Mouse (Mus musculus) T-helper 2 cell (primary cell): ENCODE measurements around the gene D17Wsu92e.

Experiments
- in situ Hi-C: fragments of 300-600 bp; cut with MboI, MseI; formaldehyde crosslinking; loops from one replicate; pipeline ENCODE4 v1.15.1; 2025; ENCODE audit warnings: high pct_unique_total_duplicates

Gene D17Wsu92e

DNA sequence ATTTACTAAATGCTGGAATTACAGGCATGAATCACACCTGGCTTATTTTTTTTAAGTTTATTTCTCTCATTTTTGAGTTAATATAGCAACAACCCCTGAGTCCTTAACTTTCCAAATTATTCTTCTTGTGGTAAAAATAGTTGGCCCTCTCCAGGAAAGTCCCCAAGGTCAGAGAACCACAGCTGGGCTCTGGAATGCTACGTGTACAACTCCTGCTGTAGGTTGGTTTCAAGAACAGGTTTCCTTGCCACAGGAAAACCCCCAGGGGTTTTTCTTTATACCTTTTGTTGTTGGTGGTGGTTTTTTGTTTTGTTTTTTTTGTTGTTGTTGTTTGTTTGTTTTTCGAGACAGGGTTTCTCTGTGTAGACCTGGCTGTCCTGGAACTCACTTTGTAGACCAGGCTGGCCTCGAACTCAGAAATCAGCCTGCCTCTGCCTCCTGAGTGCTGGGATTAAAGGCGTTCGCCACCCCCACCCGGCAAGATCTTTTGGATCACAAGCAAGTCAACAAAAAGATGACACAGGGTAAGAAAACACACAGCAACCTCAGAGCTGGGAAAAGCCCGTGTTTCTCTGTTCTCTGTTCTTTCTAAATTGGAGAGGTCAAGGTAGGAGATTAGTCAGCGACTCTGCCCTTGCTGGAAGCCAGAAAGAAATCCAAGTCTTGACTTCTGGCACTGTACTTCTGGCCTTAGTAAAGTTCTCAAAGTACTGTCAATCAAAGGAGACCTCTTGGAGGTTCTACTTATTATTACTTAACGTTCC lies 2.9 kb upstream of the D17Wsu92e start:
- in situ Hi-C loops, result loop anchor here (5.0 kb wide), 1 partner anchor 704 kb away; no protein-coding TSS in a partner anchor

DNA sequence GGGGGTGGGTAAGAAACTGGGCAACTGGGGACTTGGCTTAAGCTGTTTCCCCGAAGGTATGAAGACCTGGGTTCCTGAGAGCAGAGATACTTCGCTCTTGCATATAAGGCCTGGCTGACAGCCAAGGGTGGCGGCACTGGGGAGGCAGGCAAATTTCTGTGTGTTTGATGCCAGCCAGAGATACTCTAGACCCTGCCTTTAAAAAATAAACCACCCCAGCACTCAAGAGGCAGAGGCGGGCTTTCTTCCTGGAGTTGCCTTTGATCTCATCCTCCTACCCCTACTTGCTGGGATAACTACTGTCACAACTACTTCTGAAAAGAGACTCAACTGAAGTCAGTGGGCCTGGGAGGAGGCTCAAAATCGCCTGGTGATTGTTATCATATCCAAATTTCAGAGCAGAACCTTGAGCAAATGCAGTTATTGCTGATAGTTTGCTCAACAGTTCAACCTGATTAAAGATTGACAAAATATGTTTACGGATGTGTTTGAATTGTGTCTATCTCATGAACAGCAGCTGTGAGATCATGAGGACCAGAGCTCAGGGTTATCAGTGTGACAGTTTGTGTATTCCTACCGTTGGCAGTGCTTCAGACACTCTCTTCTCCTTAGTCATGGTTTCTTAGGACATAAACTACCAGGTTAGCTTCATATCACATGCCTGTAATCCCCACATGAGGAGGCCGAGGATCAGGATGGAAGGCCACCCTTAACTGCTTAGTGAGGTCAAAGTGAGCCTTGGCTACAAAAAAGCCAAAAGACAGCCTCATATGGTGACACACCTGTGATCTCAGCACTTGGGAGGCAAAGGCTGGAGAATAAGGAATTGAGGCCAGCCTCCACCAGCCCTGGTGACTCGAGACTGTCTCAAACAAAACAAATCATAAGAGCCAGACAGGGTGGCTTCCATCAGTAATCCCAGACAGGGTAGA lies 1.2 kb upstream of the D17Wsu92e start:
- in situ Hi-C loops, result loop anchor here (5.0 kb wide), 1 partner anchor 706 kb away; no protein-coding TSS in a partner anchor

DNA sequence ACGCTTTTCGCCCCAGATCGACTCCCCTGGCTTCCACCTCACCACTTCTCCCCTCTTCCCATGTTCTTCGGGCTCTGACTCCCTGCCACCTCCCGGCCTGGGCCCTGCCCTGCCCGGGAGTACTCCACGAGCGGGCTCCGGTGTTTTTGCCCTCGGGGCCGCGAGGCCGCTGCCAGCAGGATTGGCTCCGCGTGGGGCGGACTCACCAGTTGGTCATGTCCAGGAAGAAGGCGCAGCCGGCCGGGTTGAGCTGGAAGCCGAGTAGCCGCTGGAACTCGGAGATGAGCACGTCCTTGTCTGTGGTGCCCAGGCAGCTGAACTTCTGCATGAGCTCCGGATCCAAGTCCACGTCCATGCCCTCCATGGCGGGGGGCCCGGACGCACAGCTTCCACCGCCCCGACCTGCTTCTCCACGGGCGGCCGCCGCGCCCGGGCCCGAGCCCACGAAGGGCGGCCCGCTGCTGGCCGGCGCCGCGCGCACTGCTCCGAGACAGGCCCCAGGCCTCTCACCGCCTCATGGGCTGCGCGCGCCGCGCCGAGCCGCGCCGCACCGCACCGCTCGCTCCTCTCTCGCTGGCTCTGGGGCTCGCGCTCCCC lies 379 bp downstream of the D17Wsu92e start:
- in situ Hi-C loops, result loop anchor here (5.0 kb wide), 1 partner anchor 707 kb away; no protein-coding TSS in a partner anchor

DNA sequence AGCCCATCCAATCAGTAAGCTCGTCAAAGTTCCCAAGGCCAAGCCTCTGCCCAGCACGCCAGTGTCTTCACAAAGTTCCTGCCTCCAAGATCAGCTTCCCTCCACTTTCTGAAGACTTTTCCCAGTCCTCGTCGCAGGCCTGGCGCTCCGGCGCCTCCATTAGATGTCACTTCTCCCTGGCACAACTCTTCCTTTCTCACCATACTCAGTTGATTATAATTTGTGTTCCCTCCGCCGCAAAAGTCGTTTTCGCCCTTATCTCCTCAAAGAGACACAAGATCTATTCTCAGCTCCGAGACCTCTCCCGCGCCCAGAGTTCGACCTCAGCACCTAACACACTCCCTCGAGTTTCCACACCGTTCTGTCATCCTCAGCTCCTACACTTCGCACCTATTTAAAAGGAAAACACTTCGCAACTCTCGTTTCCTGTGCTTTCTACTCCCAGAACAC lies 902 bp downstream of the D17Wsu92e start:
- in situ Hi-C loops, result no loop called here

DNA sequence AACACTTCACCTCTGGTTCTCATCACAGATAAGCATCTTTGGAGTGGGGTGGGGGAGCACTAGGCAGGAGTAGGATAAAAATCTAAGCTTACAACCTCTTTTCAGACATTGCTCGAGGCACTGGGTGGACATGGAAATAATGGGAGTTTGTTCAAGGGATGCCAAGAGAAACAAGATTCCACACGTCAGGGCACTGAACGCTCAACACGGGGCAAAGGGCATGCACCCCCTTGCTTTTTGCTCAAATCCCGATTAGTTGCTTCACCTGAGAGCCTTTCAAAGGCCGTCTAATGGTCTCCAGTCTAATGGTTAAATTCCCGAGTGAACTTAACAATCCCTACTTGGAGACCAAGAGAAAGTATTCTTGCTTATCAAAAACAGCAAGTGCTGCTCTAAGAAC lies 1.4 kb downstream of the D17Wsu92e start:
- in situ Hi-C loops, result no loop called here

DNA sequence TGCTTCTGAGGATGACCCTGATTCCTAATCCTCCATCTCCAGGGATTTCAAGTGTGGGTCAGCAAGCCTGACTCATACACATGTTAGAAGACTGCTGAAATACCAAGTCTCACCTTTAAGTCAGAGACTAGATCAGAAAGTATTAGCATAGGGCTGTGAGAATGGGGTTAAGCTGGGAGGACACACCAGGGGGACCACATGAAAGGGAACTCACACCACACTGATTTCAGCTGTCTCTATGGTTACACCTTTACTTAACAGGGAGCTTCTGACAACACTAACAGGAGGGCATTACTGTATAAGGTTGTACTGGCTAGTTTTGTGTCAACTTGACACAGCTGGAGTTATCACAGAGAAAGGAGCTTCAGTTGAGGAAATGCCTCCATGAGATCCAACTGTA lies 5.8 kb downstream of the D17Wsu92e start:
- in situ Hi-C loops, result loop anchor here (5.0 kb wide), 1 partner anchor 247 kb away; the partner anchor contains the start of gene AI413582

DNA sequence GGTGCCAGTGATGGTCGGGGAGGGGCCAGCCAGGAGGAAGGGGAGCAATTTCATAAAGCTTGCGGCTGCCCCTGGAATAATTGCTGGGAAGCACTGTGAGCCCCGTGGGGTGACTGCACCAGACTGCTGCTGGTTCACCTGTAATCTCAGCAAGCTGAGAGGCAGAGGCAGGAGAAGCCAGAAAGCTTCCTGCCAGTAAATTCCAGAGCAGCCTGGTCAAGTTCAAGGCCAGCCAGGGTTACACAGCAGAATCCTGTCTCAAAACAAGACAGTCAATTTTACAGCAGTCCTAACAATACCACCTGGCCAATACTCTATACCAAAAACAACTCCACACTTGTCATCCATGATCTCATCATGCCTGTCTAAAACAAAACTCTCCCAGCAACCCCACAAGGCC lies 8.5 kb downstream of the D17Wsu92e start:
- in situ Hi-C loops, result loop anchor here (5.0 kb wide), 1 partner anchor 245 kb away; the partner anchor contains the start of gene AI413582

DNA sequence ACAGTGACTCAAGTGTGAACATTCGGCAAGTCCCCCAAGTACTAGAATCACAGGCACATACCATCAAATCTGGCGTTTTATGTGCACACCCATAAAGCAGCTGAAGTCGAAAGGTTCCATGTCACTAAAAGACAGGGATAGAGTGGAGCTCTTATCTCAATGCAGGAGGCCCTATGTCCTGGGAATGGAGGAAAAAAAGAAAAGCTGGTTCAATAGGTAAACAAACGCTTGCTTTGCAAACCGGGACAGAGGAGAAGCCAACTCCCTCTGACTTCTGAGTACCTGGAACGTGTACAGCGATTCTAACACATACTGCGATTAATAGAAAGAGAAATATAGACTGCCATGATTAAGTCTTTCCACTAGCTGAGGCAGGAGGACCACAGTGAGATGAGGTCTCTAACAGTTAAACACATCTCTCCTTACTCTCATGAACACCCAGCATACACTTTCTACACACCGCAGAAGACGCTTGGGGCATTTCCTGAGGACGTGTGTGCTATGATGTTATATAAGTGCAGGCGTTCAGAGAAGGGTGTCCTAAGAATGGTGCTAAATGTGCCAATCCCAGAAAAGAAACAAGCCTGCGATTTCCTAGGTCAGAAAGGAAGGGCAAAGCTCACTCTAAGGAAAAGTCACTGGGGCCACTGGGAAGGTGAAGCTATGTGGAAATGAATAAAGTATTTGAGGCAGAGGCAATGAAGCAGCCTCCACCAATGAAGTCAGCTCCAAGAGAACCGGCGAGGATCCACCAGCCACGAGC lies 9.7 kb downstream of the D17Wsu92e start:
- in situ Hi-C loops, result loop anchor here (5.0 kb wide), 1 partner anchor 243 kb away; the partner anchor contains the start of gene AI413582

DNA sequence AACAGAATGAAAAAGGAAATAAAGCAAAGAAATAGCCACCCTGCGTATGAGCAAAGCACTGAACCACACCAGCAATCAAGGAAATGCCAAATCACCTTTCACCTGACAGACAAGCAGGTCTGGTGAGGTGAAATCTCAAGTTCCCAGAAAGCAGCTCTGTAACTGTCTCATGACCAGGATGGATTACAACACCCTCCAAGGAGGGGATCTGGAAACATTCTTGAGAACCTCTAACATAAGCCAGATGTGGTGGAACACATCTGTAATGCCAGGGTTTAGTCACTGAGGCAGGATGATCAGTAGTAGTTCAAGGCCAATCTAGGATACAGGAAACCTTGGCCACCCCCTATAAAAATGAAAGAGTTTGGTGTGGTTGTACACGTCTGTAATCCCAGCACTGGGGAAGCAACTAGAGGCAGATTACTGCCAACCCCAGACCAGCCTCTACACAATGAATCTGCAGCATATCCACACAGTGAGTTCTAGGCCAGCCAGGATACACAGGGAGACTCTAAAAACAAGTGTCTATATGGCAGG lies 12.8 kb downstream of the D17Wsu92e start:
- in situ Hi-C loops, result no loop called here

DNA sequence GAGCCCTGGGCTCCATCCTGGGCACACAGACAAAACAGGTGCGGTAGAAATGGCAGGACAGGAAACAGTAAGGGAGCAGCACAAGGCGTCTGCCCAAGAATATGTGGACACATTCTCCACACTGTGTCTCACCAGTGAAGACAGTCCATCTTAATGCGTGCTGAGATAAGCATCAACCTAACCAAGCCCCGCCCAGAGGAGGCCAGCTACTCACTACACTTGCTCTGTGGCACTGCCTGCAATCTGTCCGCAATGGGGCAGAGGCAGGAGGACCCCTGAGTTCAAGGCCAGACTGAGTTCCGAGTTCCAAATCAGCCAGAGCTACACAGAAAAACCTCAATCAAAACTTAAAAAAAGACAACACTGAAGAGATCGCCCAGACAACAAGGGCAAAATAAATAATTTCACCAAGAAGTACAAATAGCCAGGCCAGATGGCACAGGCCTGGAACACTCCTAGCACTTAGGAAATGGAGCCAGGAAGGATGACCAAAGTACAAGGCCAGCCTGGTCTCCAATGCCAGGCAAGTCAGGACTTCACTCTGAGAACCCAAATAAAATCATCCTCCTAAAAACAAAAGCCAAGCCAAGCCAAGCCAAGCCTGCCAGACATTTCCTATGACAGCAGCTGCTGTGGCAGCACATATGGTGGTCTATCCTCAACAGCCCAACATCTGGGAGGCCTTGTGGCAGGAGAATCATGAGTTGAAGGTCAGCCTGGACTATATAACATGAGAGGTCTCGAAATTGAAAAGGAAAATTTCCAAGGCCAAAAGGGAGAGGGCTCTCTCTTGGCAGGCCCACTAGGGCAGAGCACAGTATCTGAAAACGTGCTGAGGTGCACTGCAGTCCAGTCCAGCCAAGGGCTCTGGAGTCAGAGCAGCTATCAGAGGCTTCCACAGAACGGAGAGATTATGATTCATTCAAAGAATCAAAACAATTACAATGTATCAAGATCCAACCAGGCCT lies 15.4 kb downstream of the D17Wsu92e start:
- in situ Hi-C loops, result no loop called here

DNA sequence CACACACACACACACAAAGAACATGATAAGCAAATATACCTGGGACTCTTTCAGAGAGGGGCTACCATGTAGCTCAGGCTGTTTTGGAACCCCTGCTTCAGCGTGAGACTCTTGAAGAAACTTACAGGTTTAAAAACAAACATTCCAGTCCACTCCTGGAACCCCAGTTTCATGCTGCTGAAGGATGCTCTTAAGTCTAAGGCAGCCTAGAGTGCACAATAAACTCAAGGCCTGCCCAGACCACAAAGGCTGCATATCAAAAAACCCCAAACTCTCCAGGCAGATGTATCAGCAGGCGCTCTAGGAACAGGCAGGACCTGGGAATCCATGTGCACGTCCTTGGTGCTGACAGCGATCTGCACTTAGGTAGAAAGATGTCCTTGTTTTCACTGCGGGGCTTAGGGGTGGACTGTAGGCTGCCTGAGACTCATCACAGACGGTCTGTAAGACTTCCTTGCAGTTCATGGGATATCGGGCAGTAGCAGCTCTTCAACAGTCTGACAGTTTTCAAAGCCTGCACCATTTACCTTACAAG lies 16.2 kb downstream of the D17Wsu92e start:
- in situ Hi-C loops, result no loop called here

DNA sequence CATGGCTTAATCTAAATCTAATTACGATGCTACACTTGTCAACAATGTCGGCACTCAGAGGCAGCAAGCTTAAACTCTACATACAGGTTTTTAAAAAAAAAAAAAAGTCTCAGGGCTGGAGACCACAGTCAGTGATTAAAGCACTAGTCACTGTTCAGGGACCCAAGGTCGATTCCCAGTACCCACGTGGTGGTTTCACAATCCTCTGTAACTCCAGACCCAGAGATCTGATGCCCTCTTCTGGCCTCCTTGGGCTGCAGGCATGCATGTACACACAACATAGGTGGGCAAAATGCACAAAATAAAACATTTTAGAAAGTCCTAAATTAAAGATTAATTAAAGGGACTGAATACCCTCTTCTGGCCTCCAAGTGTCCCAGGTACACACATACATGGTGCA lies 16.7 kb downstream of the D17Wsu92e start:
- in situ Hi-C loops, result no loop called here

DNA sequence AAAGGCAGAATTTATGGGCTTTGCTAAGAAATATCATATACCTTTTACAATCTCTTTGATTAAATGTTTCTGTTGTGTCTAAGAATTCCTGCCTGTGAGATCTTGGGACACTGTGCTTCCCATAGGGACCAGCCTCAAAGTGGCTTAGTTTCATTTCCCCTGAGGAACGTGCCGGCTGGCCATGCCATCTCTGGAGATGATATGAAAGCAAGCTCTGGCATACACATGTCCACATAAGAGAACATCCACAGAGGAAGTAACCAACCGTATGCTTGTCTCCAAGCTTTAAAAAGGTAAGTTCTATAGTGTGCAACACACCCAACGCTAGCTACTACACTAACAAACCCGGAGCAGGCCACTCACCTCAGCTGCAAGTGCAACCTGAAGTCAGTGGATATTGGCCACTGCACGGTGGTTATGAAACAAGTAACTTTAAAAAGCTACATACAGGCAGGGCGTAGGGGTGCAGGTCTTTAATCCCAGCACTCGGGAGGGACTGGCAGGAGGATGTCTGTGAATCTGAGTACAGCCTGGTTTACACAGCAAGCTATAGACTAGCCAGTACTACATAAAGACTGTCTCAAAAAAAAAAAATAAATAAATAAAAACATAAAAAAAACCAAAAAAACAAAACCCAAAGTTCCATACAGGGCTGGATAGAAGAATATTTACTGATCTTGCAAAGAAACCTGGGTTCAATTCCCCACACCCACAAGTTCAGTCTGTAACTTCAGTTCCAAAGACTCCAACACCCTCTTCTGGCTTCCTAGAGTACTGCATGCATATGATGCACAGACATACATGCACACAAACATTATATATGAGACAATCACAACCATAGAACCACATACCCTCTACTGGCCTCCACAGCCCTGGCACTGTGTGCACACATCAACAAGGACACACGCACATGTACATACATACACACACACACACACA lies 19.5 kb downstream of the D17Wsu92e start:
- in situ Hi-C loops, result no loop called here

DNA sequence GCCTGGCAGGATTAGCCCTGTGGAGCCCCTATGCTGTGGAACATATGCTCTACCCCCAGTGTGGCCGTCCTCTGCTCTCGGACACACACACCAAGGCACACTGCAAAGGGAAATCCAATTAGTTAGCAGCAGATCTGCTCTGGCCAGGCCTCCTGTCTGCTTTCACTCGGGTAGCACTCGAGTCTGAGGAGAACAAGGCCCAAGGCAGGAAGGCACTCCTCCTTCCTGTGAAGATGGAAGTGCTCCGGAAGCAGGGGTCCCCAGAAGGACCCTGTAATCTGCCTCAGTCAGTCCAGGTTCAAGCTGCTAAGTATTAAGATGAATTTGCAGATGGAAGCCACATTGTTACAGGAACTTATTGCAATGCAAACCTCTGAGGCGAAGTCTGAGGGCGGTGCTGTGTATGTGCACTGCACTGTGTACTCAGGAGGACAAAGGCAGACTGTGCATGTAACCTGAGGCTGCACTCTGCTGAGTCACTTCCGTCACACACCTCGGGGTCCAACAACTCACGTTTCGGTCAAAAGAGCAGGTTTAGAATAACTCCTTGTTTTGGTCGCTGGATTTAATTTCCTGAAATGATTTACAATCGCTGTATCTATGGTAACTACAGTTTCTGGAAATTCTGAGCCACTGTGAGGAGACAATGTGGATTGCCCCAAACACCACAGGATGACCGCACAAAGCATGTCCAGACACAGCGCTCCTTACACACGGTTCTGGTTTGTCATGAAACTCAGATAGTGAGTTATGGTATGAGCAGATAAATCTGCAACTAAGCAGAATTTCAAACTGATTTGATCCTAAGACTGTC lies 20.5 kb downstream of the D17Wsu92e start:
- in situ Hi-C loops, result no loop called here

DNA sequence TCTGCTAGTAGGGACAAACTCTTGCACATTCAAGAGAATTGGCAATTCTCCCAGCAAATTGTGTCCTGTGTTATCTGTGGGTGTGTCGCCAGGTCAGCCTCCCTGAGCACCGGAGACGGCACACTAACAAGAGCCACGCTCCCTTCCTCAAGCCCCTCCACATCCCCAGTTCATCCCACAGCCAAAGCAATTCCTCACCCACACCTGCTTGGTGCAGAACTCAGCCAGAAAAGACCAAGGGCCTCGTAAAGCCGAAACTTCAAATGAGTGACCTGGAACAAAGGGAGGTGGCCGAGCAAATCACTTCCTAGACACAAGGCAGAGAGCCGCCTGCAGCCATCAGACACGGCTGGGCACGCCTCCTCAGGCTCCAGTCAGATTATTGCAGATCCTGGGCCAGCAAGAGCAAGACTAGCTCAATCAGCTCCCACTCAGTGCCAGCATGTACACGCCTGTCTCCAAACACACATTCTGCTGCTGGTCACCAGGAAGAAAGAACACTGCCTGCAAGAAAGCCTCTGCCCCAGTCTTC lies 23.0 kb downstream of the D17Wsu92e start:
- in situ Hi-C loops, result no loop called here

DNA sequence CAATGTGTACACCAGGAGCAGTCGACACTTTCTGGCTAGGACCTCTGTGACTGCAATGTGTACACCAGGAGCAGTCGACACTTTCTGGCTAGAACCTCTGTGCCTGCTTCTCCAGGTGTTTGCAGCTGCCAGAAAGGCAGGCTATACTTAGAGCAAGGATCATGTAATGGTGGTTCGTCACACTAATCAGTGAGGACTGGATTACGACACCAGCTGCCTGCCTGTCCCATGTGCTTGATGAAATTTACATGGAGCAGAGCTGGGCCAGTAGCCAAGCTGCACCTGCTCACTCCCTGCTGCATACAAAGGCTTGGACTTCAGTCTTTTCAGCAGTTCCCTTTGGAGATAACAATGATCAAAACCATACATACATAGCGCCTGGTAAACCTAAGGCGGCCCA lies 23.7 kb downstream of the D17Wsu92e start:
- in situ Hi-C loops, result no loop called here

DNA sequence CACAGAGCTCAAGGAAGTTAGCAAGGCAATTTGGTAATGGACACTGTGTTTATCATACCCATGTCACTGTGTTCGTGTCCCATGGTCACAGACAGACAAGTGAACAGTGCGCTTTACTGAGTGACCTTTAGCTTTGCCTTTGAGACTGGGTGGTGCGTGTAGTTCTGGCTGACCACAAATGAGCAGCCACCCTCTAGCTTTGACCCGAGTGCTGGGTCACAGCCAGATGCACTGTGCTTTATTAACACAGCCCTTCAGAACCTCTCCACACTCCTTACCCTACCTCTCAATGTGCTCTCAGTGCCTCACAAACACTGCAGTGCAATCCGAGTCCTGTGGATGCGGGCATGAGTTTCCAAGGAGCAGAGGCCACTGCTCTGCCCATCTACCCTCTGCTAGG lies 27.3 kb downstream of the D17Wsu92e start:
- in situ Hi-C loops, result no loop called here
